Mouse (Mus musculus): ENCODE measurements around the gene Kcna2. TPM values are rescaled to one million over a fixed set of nuclear protein-coding genes. Genes with fewer than 3 reads are reported as not detected.

The Kcna2 gene
- total and polyA plus RNA-seq, 2 experiments from 2014 or later: 0.01 to 0.99 TPM

DNA sequence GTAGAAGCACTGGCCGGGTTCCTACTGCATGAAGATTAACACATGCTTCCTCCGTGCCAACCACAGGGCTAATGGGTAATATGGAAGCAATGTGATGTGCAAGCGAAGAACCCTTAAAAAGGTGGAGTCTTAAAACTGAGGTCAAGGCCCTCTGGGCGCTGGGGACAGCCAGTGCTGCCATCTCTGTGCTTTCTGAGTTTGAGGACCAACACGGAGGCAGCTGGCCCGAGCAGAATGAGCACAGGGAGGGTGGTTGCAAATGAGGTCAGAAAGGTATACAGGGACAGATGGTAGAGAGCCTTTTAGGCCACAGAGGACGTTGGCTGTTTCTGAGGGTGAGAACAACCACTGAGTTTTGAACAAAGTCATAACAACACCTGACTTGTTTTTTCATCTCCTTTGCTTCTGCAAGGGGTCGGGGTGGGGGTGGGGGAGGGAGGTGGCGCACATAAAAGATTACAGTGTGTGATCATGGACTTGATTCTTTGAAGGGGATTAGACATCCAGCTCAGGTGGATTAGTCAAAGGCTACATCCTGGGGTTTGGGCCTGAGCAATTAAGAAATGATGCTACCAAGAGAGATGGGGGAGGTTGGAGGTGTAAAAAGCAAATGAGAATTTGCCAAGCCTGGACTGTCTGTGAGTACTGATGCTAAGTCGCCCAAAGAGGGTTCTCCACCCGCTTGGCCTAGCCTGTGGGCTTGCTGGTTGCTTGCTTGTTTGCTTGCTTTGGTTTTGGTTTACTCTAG lies 10.4 kb upstream of the Kcna2 start:
- no peak overlapping the region; the same call in 1 of the 2 replicates for H3K4me3 ChIP-seq (ENCODE audit: low read depth, low read length)
- no peaks in the 10 kb centered on the region for H3K4me1 ChIP-seq (ENCODE audit: control insufficient read depth, insufficient read depth)
- 58% methylated on average over 11 of the region's 11 CpGs for WGBS
- H3K27ac ChIP-seq (ENCODE audit: low read depth): peak overlapping the region; percentile 67; the same call in 1 of the 2 replicates
- DNase-seq (ENCODE audit: low spot score) (no peak), ATAC-seq (ENCODE audit: insufficient read depth, low read depth) (no peak)
- no peak overlapping the region for H3K9ac ChIP-seq (replicated peaks; ENCODE audit: low read depth, low read length)
- peak overlapping the region; percentile 18; the same call in 1 of the 2 replicates for H3K4me2 ChIP-seq (ENCODE audit: low read depth, low read length)
- H3K9me3 ChIP-seq (replicated peaks; ENCODE audit: control insufficient read depth, low read length): no peaks in the 10 kb centered on the region
- peaks cover 5% of the 10 kb centered on the region; the same call in 1 of the 2 replicates for H3K27me3 ChIP-seq (ENCODE audit: control insufficient read depth, insufficient read depth, low read length)
- TF ChIP-seq EP300 (IDR thresholded peaks at IDR 0.05; ENCODE audit: low read depth) (no peak), CTCF (IDR thresholded peaks at IDR 0.05; ENCODE audit: low read depth) (no peak)
- no peaks in the 10 kb centered on the region for H3K36me3 ChIP-seq (replicated peaks; ENCODE audit: control insufficient read depth, insufficient read depth, low read length)

DNA sequence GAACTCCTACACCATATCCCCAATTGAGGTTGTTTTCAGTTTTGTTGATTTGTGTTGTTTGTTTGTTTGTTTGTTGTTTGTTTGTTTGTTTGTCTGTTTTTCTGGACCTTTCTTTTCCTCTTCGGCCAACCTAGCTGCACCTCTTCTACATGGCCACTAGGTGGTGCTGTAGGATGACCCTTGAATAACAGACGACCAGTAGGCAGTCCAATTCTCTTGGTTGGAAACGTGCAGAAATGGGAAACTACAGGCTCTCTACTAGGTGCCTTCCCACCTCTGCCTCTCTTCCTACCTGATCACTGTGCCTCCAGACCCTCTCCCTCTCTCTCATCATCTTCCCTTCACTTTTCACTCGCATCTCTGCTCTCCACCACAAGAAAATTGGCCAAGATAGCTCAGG lies 6.9 kb upstream of the Kcna2 start:
- peak overlapping the region; percentile 5; the same call in 1 of the 2 replicates for H3K4me2 ChIP-seq (ENCODE audit: low read depth, low read length)
- no peak overlapping the region for H3K9ac ChIP-seq (replicated peaks; ENCODE audit: low read depth, low read length)
- WGBS: 6% methylated on average over 4 of the region's 4 CpGs
- H3K27me3 ChIP-seq (ENCODE audit: control insufficient read depth, insufficient read depth, low read length): peaks cover 5% of the 10 kb centered on the region; the same call in 1 of the 2 replicates
- ATAC-seq (ENCODE audit: insufficient read depth, low read depth) (no peak), DNase-seq (ENCODE audit: low spot score) (peak; percentile 39)
- H3K4me1 ChIP-seq (ENCODE audit: control insufficient read depth, insufficient read depth): no peaks in the 10 kb centered on the region
- TF ChIP-seq EP300 (IDR thresholded peaks at IDR 0.05; ENCODE audit: low read depth): no peak
- TF ChIP-seq CTCF (IDR thresholded peaks at IDR 0.05; ENCODE audit: low read depth): peak; percentile 96
- H3K27ac ChIP-seq (ENCODE audit: low read depth): no peak overlapping the region
- H3K9me3 ChIP-seq (replicated peaks; ENCODE audit: control insufficient read depth, low read length): no peaks in the 10 kb centered on the region
- H3K4me3 ChIP-seq (ENCODE audit: low read depth, low read length): no peak overlapping the region
- H3K36me3 ChIP-seq (replicated peaks; ENCODE audit: control insufficient read depth, insufficient read depth, low read length): no peaks in the 10 kb centered on the region

DNA sequence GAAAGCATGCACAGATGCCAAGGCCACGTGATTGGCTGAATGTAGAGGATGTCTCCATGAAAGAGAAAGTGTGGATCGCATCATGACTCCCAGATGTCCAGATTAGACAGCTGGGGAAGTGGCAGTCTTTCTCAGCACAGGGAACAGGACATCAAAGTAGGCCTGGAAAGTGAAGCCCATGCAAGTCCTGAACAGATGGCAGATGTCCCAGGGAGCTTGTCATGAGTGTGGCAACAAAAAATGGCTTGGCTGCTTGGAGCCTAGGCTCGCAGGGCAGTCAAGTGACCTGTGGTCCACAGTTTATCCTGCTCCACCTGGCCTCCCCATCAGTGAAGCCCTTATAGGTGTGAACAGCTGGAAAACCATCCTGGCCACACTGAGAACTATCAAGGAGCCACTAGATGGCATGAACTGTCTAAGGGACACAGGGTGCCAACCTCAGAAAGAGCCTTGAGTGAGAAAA lies 4.6 kb upstream of the Kcna2 start:
- Histone ChIP-seq H3K4me1 (ENCODE audit: control insufficient read depth, insufficient read depth) (no peaks in the 10 kb centered on the region), H3K9me3 (replicated peaks; ENCODE audit: control insufficient read depth, low read length) (no peaks in the 10 kb centered on the region), H3K4me3 (ENCODE audit: low read depth, low read length) (no peak overlapping the region), H3K27me3 (ENCODE audit: control insufficient read depth, insufficient read depth, low read length) (peaks cover 27% of the 10 kb centered on the region), H3K27ac (ENCODE audit: low read depth) (no peak overlapping the region), H3K4me2 (ENCODE audit: low read depth, low read length) (no peak overlapping the region), H3K36me3 (replicated peaks; ENCODE audit: control insufficient read depth, insufficient read depth, low read length) (no peaks in the 10 kb centered on the region), H3K9ac (replicated peaks; ENCODE audit: low read depth, low read length) (no peak overlapping the region)
- ATAC-seq (ENCODE audit: insufficient read depth, low read depth) (no peak), DNase-seq (ENCODE audit: low spot score) (no peak)
- TF ChIP-seq EP300 (IDR thresholded peaks at IDR 0.05; ENCODE audit: low read depth): no peak
- TF ChIP-seq CTCF (IDR thresholded peaks at IDR 0.05; ENCODE audit: low read depth): peak; percentile 25
- 64% methylated on average over 3 of the region's 3 CpGs for WGBS

DNA sequence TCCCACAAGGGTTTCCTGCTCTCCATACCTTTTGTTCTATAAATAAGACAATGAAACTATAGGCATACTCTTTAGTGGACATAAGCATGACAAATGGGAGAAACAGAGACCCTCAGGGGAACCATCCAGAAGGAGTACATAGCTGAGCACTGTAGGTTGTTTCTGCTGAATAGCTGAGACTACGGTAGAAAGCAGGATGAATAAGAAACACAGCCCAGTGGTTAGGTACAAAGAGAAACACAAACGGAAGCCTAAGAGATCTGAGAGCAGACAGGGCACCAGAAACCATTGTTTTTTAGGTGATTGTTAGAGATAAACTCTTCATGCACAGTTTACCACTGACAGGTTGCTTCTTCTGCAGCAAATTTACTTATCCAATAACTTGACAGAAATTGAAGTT lies 1.1 kb upstream of the Kcna2 start:
- Histone ChIP-seq H3K27me3 (ENCODE audit: control insufficient read depth, insufficient read depth, low read length) (peaks cover 60% of the 10 kb centered on the region), H3K9ac (replicated peaks; ENCODE audit: low read depth, low read length) (no peak overlapping the region), H3K4me3 (ENCODE audit: low read depth, low read length) (no peak overlapping the region), H3K36me3 (replicated peaks; ENCODE audit: control insufficient read depth, insufficient read depth, low read length) (no peaks in the 10 kb centered on the region), H3K4me2 (ENCODE audit: low read depth, low read length) (no peak overlapping the region), H3K27ac (ENCODE audit: low read depth) (no peak overlapping the region), H3K9me3 (replicated peaks; ENCODE audit: control insufficient read depth, low read length) (no peaks in the 10 kb centered on the region), H3K4me1 (ENCODE audit: control insufficient read depth, insufficient read depth) (no peaks in the 10 kb centered on the region)
- TF ChIP-seq EP300 (IDR thresholded peaks at IDR 0.05; ENCODE audit: low read depth): no peak
- no peak for TF ChIP-seq CTCF (IDR thresholded peaks at IDR 0.05; ENCODE audit: low read depth)
- DNase-seq (ENCODE audit: low spot score): no peak
- 56% methylated on average over 2 of the region's 2 CpGs for WGBS
- ATAC-seq (ENCODE audit: insufficient read depth, low read depth): no peak

DNA sequence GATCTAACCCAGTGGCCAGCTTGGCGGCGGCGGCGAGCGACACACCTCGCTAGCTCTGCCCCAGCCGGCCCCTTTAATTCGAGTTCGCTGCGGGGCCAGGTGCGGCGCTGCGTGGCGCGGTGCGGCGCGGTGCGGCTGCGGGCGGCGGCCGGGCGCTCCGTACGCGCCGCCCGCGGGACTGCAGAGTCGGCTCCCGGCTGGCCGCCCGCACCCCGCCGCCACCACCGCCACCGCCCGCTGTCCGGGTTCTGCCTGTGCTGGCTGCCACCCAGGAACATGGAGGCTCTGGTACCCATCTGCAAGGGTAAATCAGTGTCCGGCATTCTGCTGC lies 475 bp downstream of the Kcna2 start:
- Histone ChIP-seq H3K4me1 (ENCODE audit: control insufficient read depth, insufficient read depth) (no peaks in the 10 kb centered on the region), H3K27ac (ENCODE audit: low read depth) (no peak overlapping the region), H3K36me3 (replicated peaks; ENCODE audit: control insufficient read depth, insufficient read depth, low read length) (no peaks in the 10 kb centered on the region), H3K4me3 (ENCODE audit: low read depth, low read length) (peak overlapping the region; percentile 56), H3K9me3 (replicated peaks; ENCODE audit: control insufficient read depth, low read length) (no peaks in the 10 kb centered on the region), H3K4me2 (ENCODE audit: low read depth, low read length) (peak overlapping the region; percentile 91), H3K9ac (replicated peaks; ENCODE audit: low read depth, low read length) (no peak overlapping the region), H3K27me3 (ENCODE audit: control insufficient read depth, insufficient read depth, low read length) (peaks cover 55% of the 10 kb centered on the region)
- ATAC-seq (ENCODE audit: insufficient read depth, low read depth) (no peak), DNase-seq (ENCODE audit: low spot score) (no peak)
- under 1% methylated on average over 39 of the region's 41 CpGs for WGBS
- TF ChIP-seq CTCF (IDR thresholded peaks at IDR 0.05; ENCODE audit: low read depth): no peak
- TF ChIP-seq EP300 (IDR thresholded peaks at IDR 0.05; ENCODE audit: low read depth): no peak
